8 mouse cellular contexts compared by ENCODE assay signal in the genomic region with DNA sequence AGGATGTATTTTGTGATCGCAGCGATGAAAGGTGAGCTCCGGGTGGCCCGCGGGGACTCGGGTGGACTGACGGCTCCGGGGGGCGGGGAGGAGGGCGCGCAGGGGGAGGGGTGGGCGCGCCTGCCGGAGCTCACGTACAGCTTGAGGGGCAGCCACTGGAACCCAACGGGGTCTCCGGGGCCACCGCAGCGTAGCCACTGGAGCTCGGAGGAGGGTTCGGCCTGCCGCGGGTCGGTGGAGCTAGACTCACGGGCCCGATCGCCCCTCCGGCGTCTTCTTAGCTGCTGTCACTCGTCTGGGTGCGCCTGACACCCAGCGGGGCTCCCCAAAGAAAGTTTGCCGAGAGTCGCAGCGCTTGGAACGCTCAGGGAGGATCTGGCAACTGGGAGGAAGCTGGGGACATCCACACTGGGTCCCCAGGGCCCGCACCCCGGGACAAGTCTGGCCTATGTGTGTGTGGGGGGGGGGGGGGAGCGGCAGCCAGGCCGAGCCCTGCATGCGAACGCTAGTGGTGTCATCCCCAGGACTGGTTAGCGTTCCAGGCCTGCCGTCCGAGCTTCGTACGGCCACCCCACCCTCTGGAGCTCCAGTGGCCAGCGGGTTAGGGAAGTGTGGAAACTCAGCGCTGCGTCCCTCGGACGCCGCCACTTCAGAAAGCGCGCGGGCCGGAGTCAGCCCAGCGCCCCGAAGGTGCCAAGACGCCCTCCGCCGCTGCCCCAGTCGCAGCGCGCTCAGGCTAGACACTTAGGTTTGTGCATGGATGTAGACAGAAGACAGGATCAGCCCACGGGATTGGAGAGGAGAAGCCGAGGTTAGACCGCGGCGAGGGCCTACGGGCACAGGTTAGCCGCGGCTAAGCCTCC.
DNase-seq lines count a peak whose midpoint lies in the region; ATAC-seq and TF ChIP-seq lines count a peak whose summit lies in the region.

No protein-coding gene starts in this region.

- DNase-seq in adrenal gland, postnatal 4 days (ENCODE audit: low spot score in 2 of 2): peak; percentile 20 to 21
- DNase-seq in hindbrain, embryonic 11.5 days (ENCODE audit: low spot score): peak; percentile 64

- H3K4me3 ChIP-seq in erythroblast, embryonic 14.5 days (replicated peaks): peak overlapping the region; percentile 57
- H3K4me3 ChIP-seq in embryonic fibroblast, embryonic 13.5 days (ENCODE audit: insufficient read depth, low read length): peak overlapping the region; percentile 56
- H3K4me3 ChIP-seq in hindbrain, embryonic 11.5 days (ENCODE audit: low read depth, low read length): peak overlapping the region; percentile 79
- H3K4me3 ChIP-seq in limb, embryonic 13.5 days: peak overlapping the region; percentile 69
- peak overlapping the region; percentile 73 for H3K4me3 ChIP-seq in midbrain, embryonic 12.5 days
- H3K4me3 ChIP-seq in stomach, embryonic 16.5 days (replicated peaks; ENCODE audit: low read length): peak overlapping the region; percentile 68

- WGBS in hindbrain, embryonic 11.5 days: under 1% methylated on average over 69 of the region's 73 CpGs
- under 1% methylated on average over 66 of the region's 73 CpGs for WGBS in limb, embryonic 13.5 days
- 1% methylated on average over 70 of the region's 73 CpGs for WGBS in midbrain, embryonic 12.5 days
- under 1% methylated on average over 67 of the region's 73 CpGs for WGBS in stomach, embryonic 16.5 days

- H3K9me3 ChIP-seq in erythroblast, embryonic 14.5 days (ENCODE audit: control insufficient read depth, low read length): no peaks in the 10 kb centered on the region
- no peaks in the 10 kb centered on the region for H3K9me3 ChIP-seq in hindbrain, embryonic 11.5 days (ENCODE audit: control insufficient read depth, low read length)
- no peaks in the 10 kb centered on the region for H3K9me3 ChIP-seq in limb, embryonic 13.5 days
- H3K9me3 ChIP-seq in midbrain, embryonic 12.5 days: no peaks in the 10 kb centered on the region
- H3K9me3 ChIP-seq in stomach, embryonic 16.5 days (replicated peaks; ENCODE audit: control insufficient read depth, low read length): no peaks in the 10 kb centered on the region

- H3K9ac ChIP-seq in hindbrain, embryonic 11.5 days (ENCODE audit: low read depth, low read length): peak overlapping the region; percentile 58
- peak overlapping the region; percentile 78 for H3K9ac ChIP-seq in limb, embryonic 13.5 days
- peak overlapping the region; percentile 60 for H3K9ac ChIP-seq in midbrain, embryonic 12.5 days (replicated peaks)
- peak overlapping the region; percentile 78 for H3K9ac ChIP-seq in stomach, embryonic 16.5 days (ENCODE audit: low read length)

- no peaks in the 10 kb centered on the region for H3K36me3 ChIP-seq in erythroblast, embryonic 14.5 days (ENCODE audit: control insufficient read depth)
- no peaks in the 10 kb centered on the region for H3K36me3 ChIP-seq in hindbrain, embryonic 11.5 days (ENCODE audit: control insufficient read depth, insufficient read depth, low read length)
- H3K36me3 ChIP-seq in limb, embryonic 13.5 days: no peaks in the 10 kb centered on the region
- H3K36me3 ChIP-seq in midbrain, embryonic 12.5 days: no peaks in the 10 kb centered on the region
- H3K36me3 ChIP-seq in stomach, embryonic 16.5 days (ENCODE audit: control insufficient read depth, insufficient read depth, low read length): no peaks in the 10 kb centered on the region

- TF ChIP-seq CTCF in embryonic fibroblast, embryonic 13.5 days (IDR thresholded peaks at IDR 0.05; ENCODE audit: borderline replicate concordance, insufficient read depth, low read length): no peak

- no peaks in the 10 kb centered on the region for H3K4me1 ChIP-seq in erythroblast, embryonic 14.5 days (ENCODE audit: control insufficient read depth)
- peaks cover 7% of the 10 kb centered on the region; the same call in 1 of the 2 replicates for H3K4me1 ChIP-seq in embryonic fibroblast, embryonic 13.5 days (ENCODE audit: control insufficient read depth, insufficient read depth, low read length)
- peaks cover 3% of the 10 kb centered on the region; the same call in 1 of the 2 replicates for H3K4me1 ChIP-seq in hindbrain, embryonic 11.5 days (replicated peaks; ENCODE audit: control insufficient read depth, insufficient read depth, low read length)
- peaks cover 39% of the 10 kb centered on the region for H3K4me1 ChIP-seq in limb, embryonic 13.5 days
- peaks cover 21% of the 10 kb centered on the region for H3K4me1 ChIP-seq in midbrain, embryonic 12.5 days
- peaks cover 16% of the 10 kb centered on the region for H3K4me1 ChIP-seq in stomach, embryonic 16.5 days (ENCODE audit: control insufficient read depth, insufficient read depth, low read length)

- no peak for TF ChIP-seq POLR2A in embryonic fibroblast, embryonic 13.5 days (IDR thresholded peaks at IDR 0.05; ENCODE audit: low read depth, low read length)

- no peak for ATAC-seq in erythroblast, adult 5-6 weeks (replicated peaks; ENCODE audit: low FRiP score, poor library complexity, severe bottlenecking)
- ATAC-seq in hindbrain, embryonic 11.5 days (ENCODE audit: low FRiP score): peak; percentile 76
- peak; percentile 29; the same call in 1 of the 2 replicates for ATAC-seq in limb, embryonic 13.5 days (ENCODE audit: low FRiP score, low read depth)
- peak; percentile 79 for ATAC-seq in midbrain, embryonic 12.5 days (ENCODE audit: low FRiP score, low read depth)
- ATAC-seq in stomach, embryonic 16.5 days (ENCODE audit: insufficient read depth, low FRiP score): peak; percentile 28

- peaks cover 44% of the 10 kb centered on the region for H3K27me3 ChIP-seq in erythroblast, embryonic 14.5 days (ENCODE audit: control insufficient read depth)
- peaks cover 18% of the 10 kb centered on the region for H3K27me3 ChIP-seq in hindbrain, embryonic 11.5 days (ENCODE audit: control insufficient read depth, insufficient read depth, low read length)
- peaks cover 44% of the 10 kb centered on the region for H3K27me3 ChIP-seq in limb, embryonic 13.5 days
- H3K27me3 ChIP-seq in midbrain, embryonic 12.5 days: peaks cover 48% of the 10 kb centered on the region
- peaks cover 7% of the 10 kb centered on the region; the same call in 1 of the 2 replicates for H3K27me3 ChIP-seq in stomach, embryonic 16.5 days (ENCODE audit: control insufficient read depth, insufficient read depth, low read length)

- H3K27ac ChIP-seq in embryonic fibroblast, embryonic 13.5 days (ENCODE audit: insufficient read depth, low read length): no peak overlapping the region
- H3K27ac ChIP-seq in hindbrain, embryonic 11.5 days (ENCODE audit: low read depth, low read length): 0 out of 2 replicates have a peak overlapping the region, but pooled peaks have one; percentile 17
- no peak overlapping the region for H3K27ac ChIP-seq in limb, embryonic 13.5 days
- H3K27ac ChIP-seq in midbrain, embryonic 12.5 days (replicated peaks): peak overlapping the region; percentile 30; the same call in 1 of the 2 replicates
- no peak overlapping the region for H3K27ac ChIP-seq in stomach, embryonic 16.5 days (ENCODE audit: low read length)

- H3K4me2 ChIP-seq in hindbrain, embryonic 11.5 days (replicated peaks; ENCODE audit: low read depth, low read length): peak overlapping the region; percentile 99
- H3K4me2 ChIP-seq in limb, embryonic 13.5 days (replicated peaks): peak overlapping the region; percentile 98
- peak overlapping the region; percentile 95 for H3K4me2 ChIP-seq in midbrain, embryonic 12.5 days (replicated peaks)
- peak overlapping the region; percentile 98 for H3K4me2 ChIP-seq in stomach, embryonic 16.5 days (ENCODE audit: low read depth, low read length)

Comparison
In these comparisons a context has a peak if more than half of its experiments do, and no peak if none do; other contexts are left out.
1. H3K27ac ChIP-seq: peak in hindbrain, embryonic 11.5 days (single experiment) and midbrain, embryonic 12.5 days (single experiment); none in embryonic fibroblast, embryonic 13.5 days (single experiment), limb, embryonic 13.5 days (single experiment) and stomach, embryonic 16.5 days (single experiment).
2. Peak in every context shown above with its lines, with median percentiles within 50 percentile points of each other: H3K4me3 ChIP-seq, H3K4me2 ChIP-seq and H3K9ac ChIP-seq.